Mouse (Mus musculus): ENCODE data around the gene AC170998.1.
A peak's percentile ranks its signal among the peaks of the same experiment; 100 is the strongest.

GRCm38 (mm10) chr17:28690776-28691686 is 34.9 kb upstream of the AC170998.1 start, which contains the start of gene Mapk14:
- TF ChIP-seq CTCF (IDR thresholded peaks at IDR 0.05): peak; percentile 85
- TF ChIP-seq EP300 (IDR thresholded peaks at IDR 0.05): peak; percentile 91

All from lung, postnatal 0 days (tissue).